Mouse (Mus musculus) CH12.LX (cell line): ENCODE data around the gene Agps. TPM values are rescaled to one million over a fixed set of nuclear protein-coding genes. Genes with fewer than 3 reads are reported as not detected.

ENCODE experiments used
- DNase-seq: peaks from one replicate; pipeline ENCODE4 v3.0.0-alpha.2; 2013; ENCODE audit errors: extremely low read depth
- H3K27ac ChIP-seq: 2 replicates; pipeline ENCODE4 v1.5.1; 2012; ENCODE audit warnings: low read depth, mild to moderate bottlenecking, control low read depth, moderate library complexity; ENCODE audit not compliant: insufficient read depth
- H3K27me3 ChIP-seq: replicated peaks from 2 replicates; pipeline ENCODE3; 2012; ENCODE audit warnings: inconsistent platforms
- H3K36me3 ChIP-seq, 2 experiments: replicated peaks in 1 of 2; 2 replicates each; pipeline versions ENCODE3 to v1.6.1; 2012; ENCODE audit warnings: inconsistent platforms in 1 of 2, low read length in 1 of 2, mild to moderate bottlenecking in 1 of 2, mixed read lengths in 1 of 2, moderate library complexity in 1 of 2; ENCODE audit not compliant: control insufficient read depth in 1 of 2, insufficient read depth in 1 of 2
- H3K4me1 ChIP-seq, 2 experiments: 2 replicates each; pipeline ENCODE4 v1.6.1; 2012; ENCODE audit warnings: inconsistent platforms in 1 of 2, moderate library complexity in 1 of 2; ENCODE audit not compliant: insufficient read depth in 2 of 2, control insufficient read depth in 1 of 2
- H3K4me2 ChIP-seq: 2 replicates; pipeline ENCODE4 v1.6.1; 2012; ENCODE audit warnings: low read depth, mild to moderate bottlenecking, control low read depth; ENCODE audit not compliant: poor library complexity, insufficient read depth, severe bottlenecking
- H3K4me3 ChIP-seq, 3 experiments: fragments of 150-350 bp in 1 of 3; sonication (generic) in 1 of 3; replicated peaks in 1 of 3; 2 replicates each; pipeline versions ENCODE3 to v1.5.1; 2011 to 2012; ENCODE audit warnings: low read depth in 2 of 3, low read length in 2 of 3, mild to moderate bottlenecking in 2 of 3, moderate library complexity in 2 of 3, control low read depth in 1 of 3, improper control_type of control experiment in 1 of 3, inconsistent platforms in 1 of 3, mixed read lengths in 1 of 3; ENCODE audit not compliant: poor library complexity in 1 of 3
- H3K79me2 ChIP-seq: replicated peaks from 2 replicates; pipeline ENCODE4 v1.6.1; 2012; ENCODE audit warnings: mild to moderate bottlenecking, moderate library complexity; ENCODE audit not compliant: control insufficient read depth, poor library complexity, insufficient read depth, severe bottlenecking; ENCODE audit errors: extremely low read depth
- H3K9ac ChIP-seq: 2 replicates; pipeline ENCODE4 v1.6.1; 2012; ENCODE audit warnings: low read depth, mild to moderate bottlenecking, control low read depth, moderate library complexity; ENCODE audit not compliant: insufficient read depth
- H3K9me3 ChIP-seq: replicated peaks from 2 replicates; pipeline ENCODE3; 2012; ENCODE audit warnings: low read length, inconsistent platforms, mixed read lengths
- BHLHE40 ChIP-seq: IDR thresholded peaks from 2 replicates; pipeline ENCODE4 v1.6.1; 2011; ENCODE audit warnings: mild to moderate bottlenecking, low read depth, low read length, improper control_type of control experiment
- CHD1 ChIP-seq: IDR thresholded peaks from 2 replicates; pipeline ENCODE4 v1.6.1; 2012; ENCODE audit warnings: low read depth, low read length, improper control_type of control experiment, inconsistent platforms
- E2F4 ChIP-seq: IDR thresholded peaks from 2 replicates; pipeline ENCODE4 v1.6.1; 2011; ENCODE audit warnings: low read depth, low read length, improper control_type of control experiment; ENCODE audit not compliant: insufficient replicate concordance
- ELF1 ChIP-seq: IDR thresholded peaks from 2 replicates; pipeline ENCODE4 v1.6.1; 2014; ENCODE audit warnings: low read depth, mild to moderate bottlenecking, inconsistent platforms, low read length, improper control_type of control experiment
- EP300 ChIP-seq: IDR thresholded peaks from 2 replicates; pipeline ENCODE4 v1.6.1; 2011; ENCODE audit warnings: low read length, improper control_type of control experiment
- GABPA ChIP-seq: IDR thresholded peaks from 2 replicates; pipeline ENCODE4 v1.6.1; 2012; ENCODE audit warnings: low read depth, low read length, improper control_type of control experiment, inconsistent platforms; ENCODE audit not compliant: insufficient replicate concordance
- JUN ChIP-seq: IDR thresholded peaks from 2 replicates; pipeline ENCODE4 v1.6.1; 2011; ENCODE audit warnings: low read depth, mild to moderate bottlenecking, low read length, improper control_type of control experiment, moderate library complexity; ENCODE audit not compliant: insufficient read depth
- KAT2A ChIP-seq: IDR thresholded peaks from 2 replicates; pipeline ENCODE4 v1.6.1; 2012; ENCODE audit warnings: low read length, improper control_type of control experiment, inconsistent platforms; ENCODE audit not compliant: insufficient replicate concordance
- MAFK ChIP-seq: IDR thresholded peaks from 2 replicates; pipeline ENCODE4 v1.6.1; 2011; ENCODE audit warnings: low read length, improper control_type of control experiment; ENCODE audit not compliant: insufficient replicate concordance
- MAX ChIP-seq: IDR thresholded peaks from 2 replicates; pipeline ENCODE4 v1.6.1; 2011; ENCODE audit warnings: low read length, improper control_type of control experiment
- MEF2A ChIP-seq: IDR thresholded peaks from 2 replicates; pipeline ENCODE4 v1.6.1; 2014; ENCODE audit warnings: low read depth, mild to moderate bottlenecking, inconsistent platforms, low read length, improper control_type of control experiment, borderline replicate concordance
- NELFE ChIP-seq: IDR thresholded peaks from 2 replicates; pipeline ENCODE4 v1.6.1; 2011; ENCODE audit warnings: low read depth, low read length, improper control_type of control experiment
- PAX5 ChIP-seq: IDR thresholded peaks from 2 replicates; pipeline ENCODE4 v1.6.1; 2012; ENCODE audit warnings: low read length, inconsistent platforms, mixed read lengths
- POLR2A ChIP-seq: IDR thresholded peaks from 2 replicates; pipeline ENCODE4 v1.6.1; 2011; ENCODE audit warnings: low read depth, mild to moderate bottlenecking, improper control_type of control experiment, low read length
- RCOR1 ChIP-seq: conservative IDR thresholded peaks from 2 replicates; pipeline ENCODE4 v1.6.1; 2012; ENCODE audit warnings: low read depth, mild to moderate bottlenecking, inconsistent platforms, low read length, improper control_type of control experiment
- SIN3A ChIP-seq: IDR thresholded peaks from 2 replicates; pipeline ENCODE4 v1.6.1; 2012; ENCODE audit warnings: low read length, improper control_type of control experiment, inconsistent platforms
- TBP ChIP-seq: conservative IDR thresholded peaks from 2 replicates; pipeline ENCODE4 v1.6.1; 2011; ENCODE audit warnings: low read depth, low read length, improper control_type of control experiment
- ZC3H11A ChIP-seq: IDR thresholded peaks from 2 replicates; pipeline ENCODE4 v1.6.1; 2012; ENCODE audit warnings: low read depth, mild to moderate bottlenecking, inconsistent platforms, low read length, improper control_type of control experiment
- ZKSCAN1 ChIP-seq: IDR thresholded peaks from 2 replicates; pipeline ENCODE4 v1.6.1; 2012; ENCODE audit warnings: low read depth, inconsistent platforms, low read length, improper control_type of control experiment, borderline replicate concordance
- ZMIZ1 ChIP-seq: IDR thresholded peaks from 2 replicates; pipeline ENCODE4 v1.6.1; 2012; ENCODE audit warnings: low read depth, mild to moderate bottlenecking, inconsistent platforms, low read length, improper control_type of control experiment
- dilution Hi-C: fragments of 300-500 bp; cut with MboI; formaldehyde crosslinking; loops from 2 replicates; pipeline ENCODE4 v1.14.3; 2020; ENCODE audit warnings: low sequenced_read_pairs; ENCODE audit not compliant: extremely low pct_unique_long_range_greater_than_20kb, extremely low pct_ligation_motif_present
- in situ Hi-C: fragments of 300-500 bp; cut with MboI; formaldehyde crosslinking; loops from 3 replicates; pipeline ENCODE4 v1.14.3; 2019; ENCODE audit warnings: low sequenced_read_pairs, low pct_ligation_motif_present, low pct_unique_long_range_greater_than_20kb, mixed read lengths
- polyA plus RNA-seq: library from polyadenylated mRNA; unstranded; fragments of >175 nt; gene quantifications from 2 replicates; pipeline ENCODE4 v1.2.1, GENCODE M21; 2012; ENCODE audit warnings: low read depth; ENCODE audit not compliant: insufficient read length
- total RNA-seq, 2 experiments: library from RNA; depleted of rRNA; stranded (reverse); fragments of 300-350 nt in 1 of 2; fragments of >200 nt in 1 of 2; gene quantifications; 2 replicates each; pipeline ENCODE4 v1.2.3; 2012 to 2014

The Agps gene
- total and polyA plus RNA-seq, 3 experiments = 38.6 to 67.7 (median 49.3) TPM

GRCm38 (mm10) chr2:75959850-75960365 is 127.9 kb downstream of the Agps start:
- no peak overlapping the region for H3K27ac ChIP-seq
- no peaks in the 10 kb centered on the region for H3K79me2 ChIP-seq
- TF ChIP-seq CHD1 = no peak
- no peak for TF ChIP-seq TBP
- no peak for TF ChIP-seq ZMIZ1
- no peak for TF ChIP-seq E2F4
- no peak for TF ChIP-seq GABPA
- no peak for TF ChIP-seq BHLHE40
- no peak for TF ChIP-seq MEF2A
- TF ChIP-seq KAT2A = no peak
- no peak for TF ChIP-seq JUN
- no peak for TF ChIP-seq MAFK
- TF ChIP-seq, all 38 proteins: peak for 0
- Histone ChIP-seq H3K27me3 (no peaks in the 10 kb centered on the region), H3K4me2 (no peak overlapping the region), H3K36me3 (no peaks in the 10 kb centered on the region), H3K9ac (no peak overlapping the region), H3K9me3 (no peaks in the 10 kb centered on the region), H3K4me3 (no peak overlapping the region), H3K4me1 (peaks cover 0 to 11% of the 10 kb centered on the region in 2 experiments; a peak in 2 of 4 replicates)
- dilution Hi-C loops (no loop called here), in situ Hi-C loops (loop anchor here (10.0 kb wide), 3 partner anchors 75 to 345 kb away; no protein-coding TSS in a partner anchor)
- no peak for DNase-seq

GRCm38 (mm10) chr2:75960366-75961330 is 128.7 kb downstream of the Agps start:
- no peak overlapping the region for H3K27ac ChIP-seq
- H3K4me3 ChIP-seq = no peak overlapping the region
- no peak overlapping the region for H3K9ac ChIP-seq
- dilution Hi-C loops = no loop called here
- no peaks in the 10 kb centered on the region for H3K9me3 ChIP-seq
- no peak for TF ChIP-seq SIN3A
- TF ChIP-seq ELF1 = no peak
- TF ChIP-seq MAX = no peak
- TF ChIP-seq POLR2A = no peak
- no peak for TF ChIP-seq PAX5
- no peak for TF ChIP-seq ZC3H11A
- TF ChIP-seq GABPA = no peak
- no peak for TF ChIP-seq ZKSCAN1
- no peak for TF ChIP-seq E2F4
- TF ChIP-seq NELFE = no peak
- TF ChIP-seq RCOR1 = no peak
- no peak for TF ChIP-seq EP300
- no peak for TF ChIP-seq BHLHE40
- H3K27me3 ChIP-seq = no peaks in the 10 kb centered on the region
- H3K79me2 ChIP-seq = no peaks in the 10 kb centered on the region
- DNase-seq = no peak
- no peaks in the 10 kb centered on the region for H3K36me3 ChIP-seq
- no peak overlapping the region for H3K4me2 ChIP-seq
- in situ Hi-C loops = loop anchor here (10.0 kb wide), 1 partner anchor 176 kb away; no protein-coding TSS in a partner anchor
- H3K4me1 ChIP-seq = peaks cover 0 to 12% of the 10 kb centered on the region in 2 experiments; a peak in 2 of 4 replicates
